Mouse (Mus musculus) MEL-GATA-1-ER (cell line): ENCODE results near the gene Cep135.

Experiments used
- DNase-seq: peaks from one replicate; pipeline ENCODE4 v3.0.0-alpha.2; 2012; ENCODE audit warnings: low read depth; ENCODE audit errors: extremely low read depth

Cep135 gene

GRCm38 (mm10) chr5:76588551-76589283 is at the start of gene Cep135:
Gene Cep135, plus strand, starts transcription at chr5:76588698.
- peak; percentile 34 for DNase-seq

DNA sequence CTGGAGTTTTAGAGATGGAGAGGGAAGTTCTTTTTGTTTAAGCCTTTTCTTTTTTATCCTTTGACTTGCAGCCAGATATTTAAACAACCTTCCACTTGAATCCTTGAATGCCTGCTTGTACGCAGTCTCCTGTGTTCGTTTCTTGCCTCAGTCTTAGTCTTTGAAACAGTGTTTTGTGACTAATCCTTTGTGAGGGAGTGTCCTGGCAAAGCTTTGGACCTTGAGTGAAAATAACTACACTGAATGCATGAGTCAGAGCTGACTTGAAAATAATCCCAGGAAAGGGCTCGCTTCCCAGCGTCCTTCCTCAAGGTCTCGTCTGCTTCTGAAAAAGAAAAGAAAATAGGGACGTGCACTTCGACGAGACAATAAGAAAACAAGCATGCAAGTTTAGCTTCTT is 48.3 kb upstream of the Cep135 start:
- no peak for DNase-seq

- DNase-seq = no peak
Measured at GRCm38 (mm10) chr5:76540842-76541241, 47.7 kb upstream of the Cep135 start.

- no peak for DNase-seq
Measured at GRCm38 (mm10) chr5:76543200-76543599, 45.3 kb upstream of the Cep135 start.

GRCm38 (mm10) chr5:76550426-76550825 is 38.1 kb upstream of the Cep135 start:
- DNase-seq = peak; percentile 36

- DNase-seq = peak; percentile 49
Measured at GRCm38 (mm10) chr5:76565321-76565720, 23.2 kb upstream of the Cep135 start.

GRCm38 (mm10) chr5:76574251-76574650 is 14.2 kb upstream of the Cep135 start:
- no peak for DNase-seq

DNA sequence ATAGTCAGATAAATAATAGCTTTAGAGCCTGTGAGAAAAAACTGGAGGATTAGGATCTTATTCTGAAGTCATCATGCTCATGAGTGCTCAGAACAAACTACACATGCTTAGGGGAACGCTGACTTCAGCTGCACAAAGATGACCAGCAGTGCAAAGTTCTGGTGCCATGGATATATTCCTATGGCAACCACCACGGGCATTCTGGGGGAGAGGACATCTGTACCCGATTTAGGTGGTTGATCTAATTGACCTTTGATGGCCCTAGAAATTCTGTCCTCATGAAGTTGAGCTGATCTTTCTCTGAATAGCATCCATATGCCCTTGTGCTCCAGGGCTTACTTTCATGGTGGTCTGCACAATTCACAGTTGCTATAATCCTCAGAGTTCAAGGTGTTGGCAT is 11.5 kb upstream of the Cep135 start:
- no peak for DNase-seq

DNA sequence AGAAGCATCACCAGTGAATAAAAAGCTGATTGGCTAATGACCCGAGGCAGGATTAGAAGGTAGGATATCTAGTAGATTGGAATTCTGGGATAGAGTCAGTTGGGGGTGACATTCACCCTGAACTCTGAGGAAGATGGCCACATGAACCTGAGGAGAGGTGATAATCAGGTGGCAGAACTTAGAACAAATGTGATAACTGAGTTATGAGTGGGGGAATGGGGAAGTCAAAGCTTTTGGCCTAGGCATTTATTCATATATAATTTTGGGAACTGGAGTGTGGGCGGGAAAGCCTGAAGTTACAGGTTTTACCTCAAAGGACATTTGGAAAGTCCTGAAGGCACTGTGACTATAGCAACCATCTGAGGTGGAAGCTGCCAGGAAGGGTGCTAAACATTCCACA is 3.1 kb upstream of the Cep135 start:
- DNase-seq = peak; percentile 6

DNA sequence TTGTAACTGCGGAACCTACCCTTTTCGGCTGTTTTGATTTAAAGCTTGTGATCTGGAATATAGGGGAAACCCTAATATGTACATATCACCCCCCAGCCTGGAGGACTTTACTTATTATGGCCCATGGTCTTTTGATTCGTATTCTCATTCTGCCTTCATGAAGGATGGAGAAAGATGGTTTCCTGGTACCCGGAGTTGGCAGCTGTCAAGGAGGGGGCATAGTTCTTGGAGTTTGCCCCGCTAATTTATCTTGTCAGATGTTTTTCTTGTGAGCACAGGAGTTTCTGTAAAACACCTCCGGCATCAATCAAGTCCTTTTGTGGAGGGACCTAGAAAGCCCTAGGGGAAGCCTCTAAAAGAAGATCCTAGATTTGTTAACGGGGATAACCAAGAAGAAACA is 813 bp downstream of the Cep135 start:
- peak; percentile 15 for DNase-seq

DNA sequence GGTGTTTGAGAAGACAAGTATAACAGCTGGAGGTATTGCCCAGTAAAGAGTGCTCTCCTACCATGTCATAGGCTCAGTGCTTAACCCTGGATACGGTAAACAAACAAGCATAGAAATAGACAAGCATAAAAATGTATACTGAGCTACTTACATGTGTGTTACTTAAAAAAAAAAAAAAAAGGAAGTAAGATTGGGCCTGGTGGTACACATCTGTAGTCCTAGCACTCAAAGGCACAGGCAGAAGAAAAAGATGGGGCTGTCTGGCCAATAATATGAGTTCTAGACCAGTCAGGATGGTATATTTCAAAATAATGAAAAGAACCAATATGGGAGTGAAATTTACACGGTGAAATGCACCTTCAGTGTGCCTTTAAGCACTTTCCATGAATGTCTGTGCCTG is 1.5 kb downstream of the Cep135 start:
- peak; percentile 15 for DNase-seq

- no peak for DNase-seq
Measured at GRCm38 (mm10) chr5:76591885-76592284, 3.4 kb downstream of the Cep135 start.

DNA sequence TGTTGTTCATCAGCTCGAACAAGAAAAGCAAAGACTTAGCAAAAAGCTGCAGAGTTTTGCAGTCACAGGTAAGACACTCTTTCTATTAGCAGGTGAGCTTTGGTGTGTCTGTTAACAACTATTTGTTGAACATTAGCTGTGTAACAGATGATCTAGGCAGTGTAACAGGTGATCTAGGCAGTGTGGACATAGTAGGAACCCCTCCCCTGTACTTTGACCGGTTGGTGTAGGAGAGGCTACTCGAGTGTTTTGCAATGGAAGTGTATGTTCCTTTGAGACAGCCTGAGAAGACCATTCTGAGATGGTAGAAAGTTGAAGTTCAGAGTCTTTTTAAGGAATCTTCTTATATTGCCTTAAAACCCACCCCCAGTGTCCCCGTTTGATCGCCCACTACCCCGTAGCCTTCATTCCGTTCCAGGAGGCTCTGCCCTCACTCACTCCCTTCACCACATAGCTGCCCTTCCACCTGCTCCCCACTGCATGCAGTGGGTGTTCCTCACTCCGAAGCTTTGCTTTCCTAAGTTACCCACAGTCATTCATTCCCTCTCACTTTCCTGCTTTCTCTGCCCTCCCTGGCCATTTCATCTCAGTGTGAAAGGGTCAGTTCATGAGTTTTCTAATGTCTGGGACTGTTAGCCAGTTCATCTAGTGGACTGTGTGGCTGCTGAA is 21.3 kb downstream of the Cep135 start:
- DNase-seq = no peak

- no peak for DNase-seq
Measured at GRCm38 (mm10) chr5:76612867-76613499, 24.5 kb downstream of the Cep135 start.

DNA sequence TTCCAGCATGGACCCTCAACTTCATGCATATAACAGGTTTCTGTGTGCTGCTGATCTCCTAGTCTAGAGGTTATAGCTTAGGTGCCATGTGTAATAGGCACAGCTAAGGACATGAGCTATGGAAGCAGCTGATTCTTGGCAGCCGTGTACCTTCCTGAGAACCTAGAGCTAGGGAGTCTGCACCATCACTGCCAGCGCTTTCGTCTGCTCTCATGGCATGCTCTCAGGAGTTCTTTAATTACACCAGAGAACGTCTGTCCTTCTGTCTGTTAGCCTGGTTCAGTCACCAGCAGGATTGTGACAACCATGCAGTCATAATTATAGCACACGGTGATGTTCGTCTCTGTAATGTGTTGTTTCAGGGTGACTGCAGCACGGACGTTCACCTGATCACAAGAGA is 26.8 kb downstream of the Cep135 start:
- DNase-seq = no peak

DNA sequence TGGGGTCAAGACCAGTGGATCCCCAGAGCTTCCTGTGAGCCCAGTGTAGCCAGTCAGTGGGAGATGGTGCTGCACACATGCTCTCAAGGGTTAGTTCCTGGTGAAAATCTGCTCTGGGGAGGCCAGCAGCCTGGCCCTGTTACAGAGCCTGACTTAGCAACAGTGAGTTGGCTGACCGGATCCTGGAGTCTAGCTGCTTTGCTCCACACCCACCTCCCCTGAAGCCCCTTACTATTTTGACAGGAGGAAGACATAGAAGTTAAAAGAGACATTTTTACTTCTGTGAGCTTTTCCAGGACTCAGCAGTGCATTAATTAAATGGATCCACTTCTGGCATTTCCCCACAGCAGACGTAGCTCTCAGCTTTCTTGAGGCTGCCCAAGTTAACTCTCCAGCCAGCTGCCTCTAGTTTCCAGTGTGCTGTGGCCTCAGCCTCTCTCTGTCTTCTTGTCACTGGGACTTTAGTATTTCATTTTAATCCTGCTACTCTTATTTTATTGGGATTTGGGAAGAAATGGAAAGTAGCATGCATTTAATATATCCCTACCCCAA is 27.8 kb downstream of the Cep135 start:
- no peak for DNase-seq

DNA sequence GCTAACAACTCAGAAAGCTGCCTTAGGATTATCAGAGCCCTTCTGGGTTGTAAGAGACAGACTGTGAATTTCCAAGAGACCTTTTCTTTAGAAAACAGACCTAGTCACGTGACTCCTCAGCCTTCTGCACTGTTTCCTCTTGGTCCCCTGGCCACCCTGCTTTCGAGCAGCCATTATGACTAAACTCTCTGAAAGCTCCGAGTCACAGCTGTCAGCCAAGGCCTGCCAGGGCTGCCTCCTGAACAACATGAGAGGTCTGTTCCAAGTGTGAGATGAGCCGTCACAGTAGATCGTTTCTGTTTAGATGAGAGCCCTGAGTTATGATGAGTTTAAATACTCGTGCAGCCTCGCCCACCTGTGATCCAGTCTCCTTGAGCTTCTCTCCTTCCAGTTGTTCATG is 30.3 kb downstream of the Cep135 start:
- no peak for DNase-seq

DNA sequence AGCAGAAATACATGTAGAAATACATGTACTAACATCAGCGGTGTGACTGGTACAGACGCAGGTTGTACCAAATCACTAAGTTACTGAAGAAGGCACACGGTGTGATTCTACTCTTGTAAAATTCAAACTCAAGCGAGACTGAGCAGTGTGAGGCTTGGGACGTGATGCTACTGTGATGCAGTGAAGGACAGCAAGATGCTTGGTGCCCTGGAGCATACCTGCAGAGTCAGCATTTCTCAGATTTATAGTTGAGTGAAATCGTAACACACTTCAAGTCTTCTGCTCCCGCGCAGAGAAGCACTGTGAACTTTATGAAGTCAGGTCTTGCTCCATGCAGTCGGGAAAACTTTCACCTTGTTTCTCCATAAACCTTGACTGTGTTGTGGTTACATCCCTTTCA is 35.3 kb downstream of the Cep135 start:
- DNase-seq = no peak

GRCm38 (mm10) chr5:76627770-76628169 is 39.3 kb downstream of the Cep135 start:
- DNase-seq = peak; percentile 15

DNA sequence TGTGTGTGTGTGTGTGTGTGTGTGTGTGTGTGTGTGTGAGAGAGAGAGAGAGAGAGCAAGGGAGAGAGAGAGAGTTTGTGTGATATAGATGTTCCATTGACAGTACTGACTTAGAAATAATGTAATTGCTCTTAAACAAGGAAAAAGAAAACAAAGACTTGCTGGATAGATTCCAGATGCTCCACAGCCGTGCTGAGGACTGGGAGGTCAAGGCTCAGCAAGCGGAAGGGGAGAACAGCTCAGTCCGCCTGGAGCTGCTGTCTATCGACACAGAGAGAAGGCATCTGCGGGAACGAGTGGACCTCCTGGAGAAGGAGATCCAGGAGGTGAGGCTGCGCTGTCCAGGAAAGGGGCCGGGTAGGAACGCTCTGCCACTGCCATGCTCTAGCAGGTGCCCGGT is 45.5 kb downstream of the Cep135 start:
- DNase-seq = no peak

- DNase-seq = no peak
Measured at GRCm38 (mm10) chr5:76635592-76635991, 47.1 kb downstream of the Cep135 start.

- DNase-seq = no peak
Measured at GRCm38 (mm10) chr5:76642076-76642475, 53.6 kb downstream of the Cep135 start.
